Mouse (Mus musculus): ENCODE measurements around the gene C8g. TPM values are rescaled to one million over a fixed set of nuclear protein-coding genes. Genes with fewer than 3 reads are reported as not detected.

The C8g gene
- polyA plus RNA-seq (2014; fragmentation: Illumina TruSeq; extraction: RNeasy Lipid Tissue Mini Kit (QIAGEN cat#74804); ENCODE audit: low replicate concordance), result not detected

GRCm38 (mm10) chr2:25501593-25502486, at the start of gene C8g:
Gene C8g (minus strand): TSS chr2:25501719.

GRCm38 (mm10) chr2:25546811-25547491, 45.4 kb upstream of the C8g start, which contains the start of gene Traf2:
Gene Traf2 (minus strand): TSS chr2:25546940.

GRCm38 (mm10) chr2:25500576-25501405, 728 bp downstream of the C8g start, which contains the start of gene Fbxw5:
Gene Fbxw5 (plus strand): TSS chr2:25500750.

GRCm38 (mm10) chr2:25493476-25493961, 8.0 kb downstream of the C8g start, which contains the start of gene Lcn12:
Gene Lcn12 (minus strand): TSS chr2:25493911.

GRCm38 (mm10) chr2:25469969-25470368, 31.6 kb downstream of the C8g start, which contains the start of gene Ptgds:
Gene Ptgds (minus strand): TSS chr2:25470046.

GRCm38 (mm10) chr2:25460551-25461309, 40.8 kb downstream of the C8g start, which contains the start of gene Paxx:
Gene Paxx (minus strand): TSS chr2:25461094.

GRCm38 (mm10) chr2:25456205-25456953, 45.1 kb downstream of the C8g start, which contains the start of gene Clic3:
Gene Clic3 (plus strand): TSS chr2:25456838.

Other genes with a start within 250 kb of the C8g start
- gene Tmem203, start 246.3 kb downstream of the C8g start, polyA plus RNA-seq (2014; fragmentation: Illumina TruSeq; extraction: RNeasy Lipid Tissue Mini Kit (QIAGEN cat#74804); ENCODE audit: low replicate concordance), result not detected
- gene Tprn, start 239.1 kb downstream of the C8g start, polyA plus RNA-seq (2014; fragmentation: Illumina TruSeq; extraction: RNeasy Lipid Tissue Mini Kit (QIAGEN cat#74804); ENCODE audit: low replicate concordance), result 2.3 TPM
- gene Ssna1, start 229.3 kb downstream of the C8g start, polyA plus RNA-seq (2014; fragmentation: Illumina TruSeq; extraction: RNeasy Lipid Tissue Mini Kit (QIAGEN cat#74804); ENCODE audit: low replicate concordance), result 0.56 TPM
- 4.6 TPM for gene Anapc2, start 229.2 kb downstream of the C8g start, polyA plus RNA-seq (2014; fragmentation: Illumina TruSeq; extraction: RNeasy Lipid Tissue Mini Kit (QIAGEN cat#74804); ENCODE audit: low replicate concordance)
- gene Tmem210, start 213.6 kb downstream of the C8g start, polyA plus RNA-seq (2014; fragmentation: Illumina TruSeq; extraction: RNeasy Lipid Tissue Mini Kit (QIAGEN cat#74804); ENCODE audit: low replicate concordance), result not detected
- 0.37 TPM for gene Lrrc26, start 211.8 kb downstream of the C8g start, polyA plus RNA-seq (2014; fragmentation: Illumina TruSeq; extraction: RNeasy Lipid Tissue Mini Kit (QIAGEN cat#74804); ENCODE audit: low replicate concordance)
- gene Grin1, start 182.5 kb downstream of the C8g start, polyA plus RNA-seq (2014; fragmentation: Illumina TruSeq; extraction: RNeasy Lipid Tissue Mini Kit (QIAGEN cat#74804); ENCODE audit: low replicate concordance), result not detected
- gene Man1b1, start 169.4 kb downstream of the C8g start, polyA plus RNA-seq (2014; fragmentation: Illumina TruSeq; extraction: RNeasy Lipid Tissue Mini Kit (QIAGEN cat#74804); ENCODE audit: low replicate concordance), result 13.8 TPM
- gene Dpp7, start 145.4 kb downstream of the C8g start, polyA plus RNA-seq (2014; fragmentation: Illumina TruSeq; extraction: RNeasy Lipid Tissue Mini Kit (QIAGEN cat#74804); ENCODE audit: low replicate concordance), result 2.0 TPM
- gene Uap1l1, start 136.0 kb downstream of the C8g start, polyA plus RNA-seq (2014; fragmentation: Illumina TruSeq; extraction: RNeasy Lipid Tissue Mini Kit (QIAGEN cat#74804); ENCODE audit: low replicate concordance), result 5.0 TPM
- gene Sapcd2, start 129.4 kb downstream of the C8g start, polyA plus RNA-seq (2014; fragmentation: Illumina TruSeq; extraction: RNeasy Lipid Tissue Mini Kit (QIAGEN cat#74804); ENCODE audit: low replicate concordance), result 0.11 TPM
- not detected for gene Entpd2, start 105.8 kb downstream of the C8g start, polyA plus RNA-seq (2014; fragmentation: Illumina TruSeq; extraction: RNeasy Lipid Tissue Mini Kit (QIAGEN cat#74804); ENCODE audit: low replicate concordance)
- 4.4 TPM for gene Npdc1, start 102.4 kb downstream of the C8g start, polyA plus RNA-seq (2014; fragmentation: Illumina TruSeq; extraction: RNeasy Lipid Tissue Mini Kit (QIAGEN cat#74804); ENCODE audit: low replicate concordance)
- not detected for gene Fut7, start 78.5 kb downstream of the C8g start, polyA plus RNA-seq (2014; fragmentation: Illumina TruSeq; extraction: RNeasy Lipid Tissue Mini Kit (QIAGEN cat#74804); ENCODE audit: low replicate concordance)
- 0.48 TPM for gene Abca2, start 73.0 kb downstream of the C8g start, polyA plus RNA-seq (2014; fragmentation: Illumina TruSeq; extraction: RNeasy Lipid Tissue Mini Kit (QIAGEN cat#74804); ENCODE audit: low replicate concordance)
- gene Clic3, start 44.9 kb downstream of the C8g start, polyA plus RNA-seq (2014; fragmentation: Illumina TruSeq; extraction: RNeasy Lipid Tissue Mini Kit (QIAGEN cat#74804); ENCODE audit: low replicate concordance), result not detected
- gene Paxx, start 40.6 kb downstream of the C8g start, polyA plus RNA-seq (2014; fragmentation: Illumina TruSeq; extraction: RNeasy Lipid Tissue Mini Kit (QIAGEN cat#74804); ENCODE audit: low replicate concordance), result 5.1 TPM
- gene Ptgds, start 31.7 kb downstream of the C8g start, polyA plus RNA-seq (2014; fragmentation: Illumina TruSeq; extraction: RNeasy Lipid Tissue Mini Kit (QIAGEN cat#74804); ENCODE audit: low replicate concordance), result not detected
- not detected for gene Lcn12, start 7.8 kb downstream of the C8g start, polyA plus RNA-seq (2014; fragmentation: Illumina TruSeq; extraction: RNeasy Lipid Tissue Mini Kit (QIAGEN cat#74804); ENCODE audit: low replicate concordance)
- gene Fbxw5, start 969 bp downstream of the C8g start, polyA plus RNA-seq (2014; fragmentation: Illumina TruSeq; extraction: RNeasy Lipid Tissue Mini Kit (QIAGEN cat#74804); ENCODE audit: low replicate concordance), result not detected
- gene Traf2, start 45.2 kb upstream of the C8g start, polyA plus RNA-seq (2014; fragmentation: Illumina TruSeq; extraction: RNeasy Lipid Tissue Mini Kit (QIAGEN cat#74804); ENCODE audit: low replicate concordance), result 0.78 TPM
- gene Edf1, start 56.1 kb upstream of the C8g start, polyA plus RNA-seq (2014; fragmentation: Illumina TruSeq; extraction: RNeasy Lipid Tissue Mini Kit (QIAGEN cat#74804); ENCODE audit: low replicate concordance), result 1.6 TPM
- not detected for gene Mamdc4, start 73.1 kb upstream of the C8g start, polyA plus RNA-seq (2014; fragmentation: Illumina TruSeq; extraction: RNeasy Lipid Tissue Mini Kit (QIAGEN cat#74804); ENCODE audit: low replicate concordance)
- not detected for gene Phpt1, start 73.5 kb upstream of the C8g start, polyA plus RNA-seq (2014; fragmentation: Illumina TruSeq; extraction: RNeasy Lipid Tissue Mini Kit (QIAGEN cat#74804); ENCODE audit: low replicate concordance)
- gene Ajm1, start 80.0 kb upstream of the C8g start, polyA plus RNA-seq (2014; fragmentation: Illumina TruSeq; extraction: RNeasy Lipid Tissue Mini Kit (QIAGEN cat#74804); ENCODE audit: low replicate concordance), result not detected
- gene Rabl6, start 106.8 kb upstream of the C8g start, polyA plus RNA-seq (2014; fragmentation: Illumina TruSeq; extraction: RNeasy Lipid Tissue Mini Kit (QIAGEN cat#74804); ENCODE audit: low replicate concordance), result 29.1 TPM
- gene Ccdc183, start 116.0 kb upstream of the C8g start, polyA plus RNA-seq (2014; fragmentation: Illumina TruSeq; extraction: RNeasy Lipid Tissue Mini Kit (QIAGEN cat#74804); ENCODE audit: low replicate concordance), result not detected
- 0.85 TPM for gene Tmem141, start 120.3 kb upstream of the C8g start, polyA plus RNA-seq (2014; fragmentation: Illumina TruSeq; extraction: RNeasy Lipid Tissue Mini Kit (QIAGEN cat#74804); ENCODE audit: low replicate concordance)
- gene Fcna, start 126.3 kb upstream of the C8g start, polyA plus RNA-seq (2014; fragmentation: Illumina TruSeq; extraction: RNeasy Lipid Tissue Mini Kit (QIAGEN cat#74804); ENCODE audit: low replicate concordance), result not detected
- gene Lcn8, start 151.4 kb upstream of the C8g start, polyA plus RNA-seq (2014; fragmentation: Illumina TruSeq; extraction: RNeasy Lipid Tissue Mini Kit (QIAGEN cat#74804); ENCODE audit: low replicate concordance), result not detected
- gene Lcn5, start 156.2 kb upstream of the C8g start, polyA plus RNA-seq (2014; fragmentation: Illumina TruSeq; extraction: RNeasy Lipid Tissue Mini Kit (QIAGEN cat#74804); ENCODE audit: low replicate concordance), result not detected
- gene Lcn6, start 175.1 kb upstream of the C8g start, polyA plus RNA-seq (2014; fragmentation: Illumina TruSeq; extraction: RNeasy Lipid Tissue Mini Kit (QIAGEN cat#74804); ENCODE audit: low replicate concordance), result not detected
- not detected for gene Lcn10, start 181.0 kb upstream of the C8g start, polyA plus RNA-seq (2014; fragmentation: Illumina TruSeq; extraction: RNeasy Lipid Tissue Mini Kit (QIAGEN cat#74804); ENCODE audit: low replicate concordance)
- gene Obp2a, start 198.3 kb upstream of the C8g start, polyA plus RNA-seq (2014; fragmentation: Illumina TruSeq; extraction: RNeasy Lipid Tissue Mini Kit (QIAGEN cat#74804); ENCODE audit: low replicate concordance), result not detected
- gene Bmyc, start 205.0 kb upstream of the C8g start, polyA plus RNA-seq (2014; fragmentation: Illumina TruSeq; extraction: RNeasy Lipid Tissue Mini Kit (QIAGEN cat#74804); ENCODE audit: low replicate concordance), result 5.2 TPM
- gene Obp2b, start 235.3 kb upstream of the C8g start, polyA plus RNA-seq (2014; fragmentation: Illumina TruSeq; extraction: RNeasy Lipid Tissue Mini Kit (QIAGEN cat#74804); ENCODE audit: low replicate concordance), result not detected